Mouse (Mus musculus): ENCODE data around the gene Vmn2r83.

DNA sequence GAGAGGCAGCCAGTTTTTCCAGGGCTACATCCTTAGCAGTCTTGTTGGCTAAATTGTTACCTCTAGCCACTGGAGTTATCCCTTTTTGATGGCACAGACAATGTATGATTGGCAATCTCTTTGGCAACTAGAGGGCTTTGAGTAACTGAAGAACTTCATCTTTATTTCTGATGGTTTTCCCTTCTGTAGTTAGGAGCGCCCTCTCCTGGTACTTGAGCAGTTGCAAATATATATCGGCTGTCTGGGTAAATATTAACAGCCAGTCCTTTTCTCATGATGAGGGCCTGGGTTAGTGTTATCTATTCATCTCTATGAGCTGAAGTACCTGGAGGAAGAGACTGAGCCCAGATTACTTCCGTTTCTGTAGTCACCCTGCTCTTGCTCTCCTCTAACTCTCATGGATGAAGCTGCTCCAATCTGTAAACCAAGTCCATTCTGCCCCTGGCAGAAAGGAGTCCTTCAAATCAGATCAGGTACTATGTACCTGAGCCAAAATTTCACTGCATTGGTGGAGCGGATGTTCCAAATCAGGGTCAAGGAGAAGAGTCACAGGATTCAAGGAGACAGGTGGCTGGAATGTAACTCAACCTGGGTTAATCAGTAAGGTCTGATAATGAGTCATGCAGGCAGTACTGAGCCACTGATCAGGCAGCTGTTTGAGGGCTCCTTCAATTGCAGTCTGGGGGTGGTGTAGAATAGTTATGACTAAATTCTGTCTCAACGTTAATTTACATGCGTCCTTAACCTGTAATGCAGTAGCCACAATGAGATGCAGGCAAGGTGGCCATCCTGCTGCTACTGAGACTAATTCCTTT is 34.5 kb downstream of the Vmn2r83 start:
- TF ChIP-seq TAL1 (IDR thresholded peaks at IDR 0.05; ENCODE audit: low read length) (no peak), GATA1 (IDR thresholded peaks at IDR 0.05; ENCODE audit: low read length) (no peak)
